Mouse (Mus musculus): ENCODE measurements around the gene Slc26a11.
"Not testable (repeated sequence)": the region's sequence is repeated elsewhere in the genome, so short reads cannot be mapped to it uniquely, and the experiment has no call there.

Gene Slc26a11

DNA sequence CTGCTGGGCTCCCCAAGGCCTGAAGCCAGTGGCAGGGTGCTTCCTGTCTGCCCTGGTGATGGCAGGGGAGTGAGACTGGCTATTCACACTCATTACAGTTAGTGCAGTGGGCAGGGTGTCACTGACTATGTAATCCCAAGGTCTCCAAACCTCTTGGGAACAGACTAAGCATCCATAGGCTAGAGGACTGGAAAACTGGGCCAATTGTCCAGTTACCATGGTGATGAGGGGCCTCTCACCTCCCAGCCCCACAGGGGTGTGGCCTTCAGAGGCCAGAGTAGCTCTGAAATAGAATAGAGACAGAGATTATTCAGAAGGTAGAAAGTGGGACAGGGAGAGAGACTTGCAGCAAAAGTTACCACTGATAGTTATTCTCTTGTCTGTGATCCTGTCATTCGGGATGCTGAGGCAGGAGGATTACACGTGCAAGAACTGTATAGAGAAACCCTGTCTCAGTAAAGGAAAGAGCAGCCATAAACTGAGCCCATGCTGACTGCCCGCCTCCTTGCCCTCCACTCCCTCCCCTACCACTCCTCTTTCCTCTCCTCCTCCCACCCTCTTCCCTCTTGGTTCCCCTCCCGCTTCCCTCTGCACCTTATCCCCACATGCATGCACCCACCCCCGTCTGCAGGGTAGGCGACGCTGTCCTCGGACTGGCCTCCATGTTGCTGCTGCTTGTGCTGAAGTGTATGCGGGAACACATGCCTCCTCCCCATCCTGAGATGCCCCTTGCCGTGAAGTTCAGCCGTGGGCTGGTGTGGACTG lies 7.6 kb downstream of the Slc26a11 start:
- no peak for DNase-seq

DNA sequence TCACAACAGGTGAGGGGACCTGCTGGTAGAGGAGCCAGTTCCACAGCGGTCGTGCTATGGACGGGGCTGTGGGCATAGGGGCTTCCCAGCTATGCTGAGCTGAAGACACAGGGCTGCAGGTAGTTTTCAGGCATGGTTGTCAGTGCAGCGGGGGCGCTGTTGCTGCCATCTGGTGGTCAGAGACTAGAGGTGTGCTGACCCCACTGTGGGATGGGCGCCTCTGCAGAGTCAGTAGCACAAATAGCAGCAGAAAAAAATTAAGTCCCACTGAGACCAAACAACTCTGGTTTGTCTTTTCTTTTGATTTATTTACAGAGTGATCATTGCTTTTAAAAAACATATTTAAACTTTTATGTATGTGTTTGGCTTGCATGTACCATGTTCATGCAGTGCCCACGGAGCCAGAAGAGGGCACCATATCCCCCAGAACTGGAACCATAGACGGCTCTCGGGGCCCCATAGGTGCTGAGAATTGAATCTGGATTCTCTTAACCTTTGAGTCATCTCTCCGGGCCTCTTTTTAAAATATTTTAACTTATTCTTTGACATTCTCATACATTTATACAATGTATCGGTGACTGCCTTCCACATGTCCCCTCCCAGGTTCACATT lies 8.3 kb downstream of the Slc26a11 start:
- peak; percentile 52 to 76 for DNase-seq

DNA sequence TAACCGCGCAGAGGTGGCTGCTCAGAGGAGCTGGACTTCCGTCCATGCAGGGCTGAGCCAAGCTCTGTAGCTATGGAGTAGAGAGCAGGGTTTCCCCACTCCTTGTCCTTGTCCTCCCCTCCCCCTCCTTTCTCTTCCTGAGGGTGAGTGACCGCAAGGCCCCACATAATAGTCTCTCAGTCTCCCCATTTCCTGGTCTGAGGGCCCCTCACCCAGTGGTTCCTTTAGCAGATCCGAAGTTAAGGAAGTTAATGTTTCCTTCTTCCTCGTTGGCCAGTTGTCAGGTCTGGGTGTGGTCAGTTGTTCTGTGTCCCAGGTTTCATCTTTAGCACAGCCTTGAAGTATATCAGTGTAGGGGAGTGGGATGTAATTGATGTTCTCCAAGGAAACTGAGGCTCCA lies 20.1 kb downstream of the Slc26a11 start:
- DNase-seq: no peak

DNA sequence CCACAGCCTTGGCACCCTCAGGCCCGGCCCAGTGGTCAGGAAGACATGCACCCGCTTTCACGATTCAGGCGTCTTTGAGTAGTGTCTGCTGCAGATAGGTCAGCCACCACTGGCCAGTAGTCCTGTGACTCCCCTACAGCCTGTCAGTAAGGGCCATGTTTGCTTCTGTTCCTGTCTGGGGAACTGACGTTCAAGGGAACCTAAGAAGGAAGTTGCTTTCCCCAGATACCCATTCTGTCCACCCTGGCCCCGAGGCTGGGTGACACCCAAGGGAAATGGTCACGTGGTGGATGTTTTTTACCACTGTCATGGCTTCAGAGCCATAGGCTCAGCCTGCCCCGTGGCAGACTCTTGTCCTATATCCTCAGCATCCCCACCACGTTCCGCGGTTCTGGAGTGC lies 22.0 kb downstream of the Slc26a11 start:
- DNase-seq: no peak

DNA sequence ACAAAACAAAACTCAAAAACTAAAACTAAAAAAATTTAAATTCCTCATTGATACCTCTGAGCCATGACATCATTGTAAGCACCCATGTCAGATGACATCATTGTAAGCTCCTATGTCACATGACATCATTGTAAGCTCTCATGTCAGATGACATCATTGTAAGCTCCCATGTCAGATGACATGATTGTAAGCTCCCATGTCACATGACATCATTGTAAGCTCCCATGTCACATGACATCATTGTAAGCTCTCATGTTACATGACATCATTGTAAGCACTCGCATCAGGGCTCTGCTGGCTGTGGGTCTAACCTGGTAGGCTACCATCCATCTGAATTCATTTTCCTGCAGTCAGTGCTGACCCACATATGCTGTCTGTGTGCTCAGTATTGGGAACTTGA lies 23.2 kb downstream of the Slc26a11 start:
- DNase-seq: no peak

DNA sequence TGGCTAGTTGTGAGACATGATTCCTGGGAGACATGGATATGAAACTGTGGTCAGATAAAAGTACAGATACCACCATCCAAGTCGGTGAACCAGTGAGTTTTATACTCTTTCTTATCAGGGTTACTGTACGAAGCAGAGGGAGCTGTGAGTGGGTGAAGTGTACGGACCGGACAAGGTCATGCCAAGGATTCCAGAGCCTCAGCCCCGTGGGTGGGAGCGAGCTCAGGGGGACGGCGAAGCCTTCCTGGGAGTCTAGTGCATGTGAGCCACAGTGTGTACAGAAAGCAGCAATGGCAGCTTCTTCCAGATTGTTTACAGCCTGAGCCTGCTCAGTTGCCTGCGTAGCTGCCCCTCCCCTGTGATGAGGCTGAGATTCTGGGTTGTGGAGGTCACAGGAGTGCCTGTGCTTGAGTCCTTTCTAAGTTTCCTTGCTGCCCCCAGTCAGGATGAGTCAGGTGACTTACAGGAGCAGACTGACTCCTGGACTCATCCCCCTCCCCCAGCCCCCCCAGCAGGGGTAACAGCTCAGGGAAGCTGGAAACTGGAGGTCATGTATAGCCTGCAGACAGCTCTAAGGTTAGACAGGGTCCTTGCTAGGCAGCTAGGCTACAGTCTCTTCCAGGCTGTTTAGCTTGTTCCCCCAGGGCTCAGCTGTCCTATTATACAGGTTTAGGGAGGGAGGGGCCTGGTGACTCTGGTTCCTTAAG lies 26.4 kb downstream of the Slc26a11 start:
- DNase-seq: no peak

DNA sequence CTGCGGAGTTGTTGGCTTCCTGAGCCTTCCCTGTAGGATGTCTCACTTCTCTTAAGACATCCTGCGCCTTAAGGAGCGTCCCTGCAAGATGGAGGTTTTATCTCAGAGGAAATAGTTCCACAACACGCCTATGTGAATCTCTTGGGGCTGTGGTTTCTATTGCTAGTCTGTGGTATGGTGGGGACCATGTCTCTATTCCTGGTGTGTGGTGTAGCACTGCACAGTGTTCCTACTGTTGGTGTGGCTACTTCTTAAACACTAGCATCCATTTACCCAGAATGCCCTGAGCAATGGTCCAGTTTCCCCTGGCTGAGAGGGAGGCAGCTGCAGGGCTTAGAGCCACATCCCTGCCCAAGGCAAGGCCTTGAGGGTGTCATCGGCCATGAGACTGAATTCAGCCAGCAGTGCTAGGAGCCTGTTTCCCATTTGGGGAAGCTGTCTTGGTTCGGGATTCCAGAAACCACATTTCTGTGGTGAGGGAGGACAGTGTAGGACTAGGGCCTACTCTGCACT lies 27.0 kb downstream of the Slc26a11 start:
- DNase-seq: no peak

DNA sequence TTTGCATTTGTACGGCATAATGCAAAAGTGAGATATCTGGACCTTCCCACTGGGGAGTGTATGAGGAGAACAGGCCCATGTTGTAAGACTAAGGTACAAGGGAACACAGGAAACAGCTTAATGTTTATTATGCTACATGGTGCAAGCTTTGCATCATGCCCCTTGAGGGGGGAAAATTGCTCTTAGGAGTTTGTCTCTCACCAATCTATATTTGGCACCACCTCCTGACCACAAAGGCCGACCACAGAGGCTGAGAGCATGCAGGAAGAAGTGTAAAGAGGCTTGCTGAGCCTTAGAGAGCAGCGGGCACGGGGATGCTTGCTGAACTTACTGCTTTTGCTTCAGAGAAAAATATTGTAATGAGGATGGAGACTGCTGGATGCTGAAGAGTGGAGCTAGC lies 29.5 kb downstream of the Slc26a11 start:
- DNase-seq: peak; percentile 49 to 55

DNA sequence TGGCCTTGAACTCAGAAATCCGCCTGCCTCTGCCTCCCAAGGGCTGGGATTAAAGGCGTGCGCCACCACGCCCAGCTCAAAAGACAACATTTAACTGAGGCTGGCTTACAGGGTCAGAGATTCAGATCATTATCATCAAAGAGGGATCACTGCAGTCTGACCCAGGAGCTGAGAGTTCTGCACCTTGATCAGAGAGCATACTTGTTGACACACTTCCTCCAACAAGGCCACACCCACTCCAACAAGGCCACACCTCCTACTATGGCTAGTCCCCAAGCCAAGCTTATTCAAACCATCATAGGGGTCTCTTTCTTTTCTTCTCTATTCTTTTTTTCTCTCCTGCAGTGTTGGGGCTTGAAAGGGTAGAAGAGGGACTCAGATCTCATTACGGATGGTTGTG lies 30.9 kb downstream of the Slc26a11 start:
- peak; percentile 22 to 46 for DNase-seq

DNA sequence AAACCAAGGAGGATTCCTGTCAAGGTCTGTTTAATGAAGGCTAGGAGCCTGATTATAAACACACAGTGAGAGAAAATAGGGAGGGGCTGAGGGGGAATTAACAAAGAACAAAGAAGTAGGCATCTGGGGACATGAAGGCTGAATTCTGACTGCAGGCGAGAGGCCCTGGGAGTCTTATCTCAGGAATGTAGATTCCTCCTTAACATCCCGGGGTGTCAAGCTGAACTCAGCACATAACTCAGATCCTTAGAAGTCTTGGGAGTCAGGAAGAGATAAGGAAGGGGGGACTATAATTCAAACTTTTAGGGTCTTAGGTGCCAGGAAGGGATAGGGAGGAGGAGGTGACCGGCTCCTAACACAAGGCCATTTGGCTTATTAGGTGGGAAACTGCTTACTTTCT lies 31.9 kb downstream of the Slc26a11 start:
- DNase-seq: not testable (repeated sequence)

DNA sequence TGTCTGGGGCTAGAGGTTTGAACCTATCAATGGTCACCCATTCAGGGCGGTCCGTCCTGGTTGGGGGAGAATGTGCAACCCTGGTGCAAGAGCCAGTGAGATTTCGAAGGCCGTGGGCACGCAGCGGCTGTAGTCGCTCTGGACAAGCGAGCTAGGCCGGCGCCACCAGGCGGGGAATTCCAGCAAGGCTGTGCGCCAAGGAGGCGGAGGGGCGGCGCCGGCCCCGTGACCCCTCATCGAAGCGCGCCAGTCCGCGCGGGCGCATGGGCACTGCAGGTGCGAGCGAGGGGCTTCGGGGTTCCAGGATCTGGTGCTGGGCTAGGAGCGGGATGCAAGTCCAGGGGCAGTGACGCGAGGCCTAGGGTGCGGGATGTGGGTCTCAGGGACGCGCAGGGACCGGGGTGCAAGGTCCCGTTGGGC lies 34.5 kb downstream of the Slc26a11 start:
- DNase-seq: peak; percentile 46 to 67

DNA sequence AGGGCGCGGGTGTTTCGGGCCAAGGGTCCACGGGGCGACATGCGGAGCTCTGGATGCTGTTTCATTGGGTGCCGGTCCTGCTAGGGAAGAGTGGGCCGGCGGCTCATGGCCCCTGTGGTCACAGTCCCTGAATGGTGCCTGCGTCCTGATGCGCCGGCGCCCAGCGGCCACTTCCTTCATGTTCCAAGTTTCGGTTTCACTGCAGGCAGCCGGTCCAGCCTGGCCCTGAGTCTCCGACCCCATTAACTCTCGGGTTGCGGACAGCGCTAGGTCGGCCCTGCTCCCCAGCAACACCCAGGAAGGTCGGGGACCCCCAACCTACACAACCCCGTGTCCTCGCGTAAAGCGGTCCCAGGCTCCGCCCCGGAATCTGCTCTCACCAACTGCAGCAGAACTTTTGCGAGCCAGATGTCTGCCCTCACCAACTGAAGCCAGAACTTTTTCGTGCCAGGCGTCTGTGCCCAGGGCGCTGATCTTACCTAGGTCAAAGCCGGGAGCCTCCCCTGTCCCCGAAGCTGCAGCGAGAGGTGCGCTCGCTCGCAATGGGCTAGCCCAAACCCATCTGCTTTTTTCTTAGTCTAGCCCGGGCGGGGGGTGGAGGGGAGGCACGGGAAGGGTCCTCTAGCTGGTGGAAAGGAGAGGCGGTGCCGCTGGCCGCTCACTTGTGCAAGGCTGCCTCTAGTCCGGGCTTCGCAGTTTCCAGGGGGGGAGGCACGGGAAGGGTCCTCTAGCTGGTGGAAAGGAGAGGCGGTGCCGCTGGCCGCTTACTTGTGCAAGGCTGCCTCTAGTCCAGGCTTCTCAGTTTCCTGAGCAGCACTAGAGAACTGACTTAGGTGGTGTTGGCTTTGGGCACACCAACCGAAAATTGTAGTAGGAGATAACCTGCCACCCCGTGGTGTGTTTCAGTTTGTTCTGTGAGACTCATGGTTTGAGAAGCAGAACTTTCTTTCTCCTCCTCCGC lies 35.2 kb downstream of the Slc26a11 start:
- peak; percentile 58 to 69 for DNase-seq

DNA sequence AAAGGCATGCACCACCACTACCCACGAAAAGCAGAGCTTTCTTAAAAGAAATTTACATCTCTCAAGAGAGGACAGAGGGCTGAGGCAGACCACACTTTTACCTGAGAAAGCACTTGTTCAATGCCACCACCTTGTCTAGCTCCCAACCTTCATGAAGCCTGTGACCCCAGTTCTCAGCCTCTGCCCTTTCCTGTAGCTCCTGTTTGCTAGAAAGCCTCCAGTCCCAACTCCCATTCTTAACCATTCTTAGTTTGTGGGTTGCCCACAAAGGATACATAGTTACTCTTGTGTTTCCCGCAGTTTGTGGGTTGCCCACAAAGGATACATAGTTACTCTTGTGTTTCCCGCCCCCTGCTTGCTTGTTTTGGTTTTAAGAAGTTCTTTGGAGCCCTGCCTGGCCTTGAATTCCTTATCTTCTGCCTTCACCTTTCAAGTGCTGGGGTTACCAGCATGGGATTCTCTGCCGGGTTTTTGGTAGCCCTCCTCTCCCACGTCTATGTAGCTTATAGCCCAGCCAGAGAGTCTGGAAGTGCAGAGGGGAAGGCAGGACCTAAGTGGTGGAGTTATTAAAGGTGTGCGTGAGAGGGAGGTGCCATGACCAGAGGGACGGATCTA lies 36.1 kb downstream of the Slc26a11 start:
- DNase-seq: no peak

DNA sequence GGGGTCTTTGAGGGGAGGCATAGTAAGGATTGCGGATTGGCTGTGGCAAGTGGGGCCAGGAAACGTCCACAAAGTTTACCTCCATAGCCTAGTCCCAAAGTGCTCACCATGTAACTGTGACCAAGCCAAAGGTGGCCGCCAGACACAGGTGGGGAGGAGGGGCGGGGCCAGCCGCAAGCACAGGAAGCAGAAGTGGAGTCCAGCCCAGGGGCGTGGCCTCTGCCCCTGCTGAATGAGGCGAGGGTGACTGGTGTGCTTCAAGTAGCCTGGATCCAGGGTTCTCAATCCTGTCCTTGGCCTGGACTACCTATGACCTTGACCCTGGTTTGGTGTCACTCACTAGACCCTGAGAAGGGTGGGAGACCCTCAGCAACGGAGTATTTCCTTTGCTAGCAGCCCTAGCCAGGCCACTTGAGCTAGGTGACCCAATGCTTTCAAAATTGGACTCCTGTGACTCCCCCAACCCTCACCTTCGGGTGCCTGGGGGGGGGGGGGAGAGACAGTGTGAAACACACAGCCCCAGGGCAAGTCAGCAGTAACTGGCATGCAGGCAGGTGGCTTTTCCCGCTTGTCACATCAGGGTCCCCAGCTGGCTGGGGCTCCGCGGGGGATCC lies 36.8 kb downstream of the Slc26a11 start:
- DNase-seq: peak; percentile 79 to 89

DNA sequence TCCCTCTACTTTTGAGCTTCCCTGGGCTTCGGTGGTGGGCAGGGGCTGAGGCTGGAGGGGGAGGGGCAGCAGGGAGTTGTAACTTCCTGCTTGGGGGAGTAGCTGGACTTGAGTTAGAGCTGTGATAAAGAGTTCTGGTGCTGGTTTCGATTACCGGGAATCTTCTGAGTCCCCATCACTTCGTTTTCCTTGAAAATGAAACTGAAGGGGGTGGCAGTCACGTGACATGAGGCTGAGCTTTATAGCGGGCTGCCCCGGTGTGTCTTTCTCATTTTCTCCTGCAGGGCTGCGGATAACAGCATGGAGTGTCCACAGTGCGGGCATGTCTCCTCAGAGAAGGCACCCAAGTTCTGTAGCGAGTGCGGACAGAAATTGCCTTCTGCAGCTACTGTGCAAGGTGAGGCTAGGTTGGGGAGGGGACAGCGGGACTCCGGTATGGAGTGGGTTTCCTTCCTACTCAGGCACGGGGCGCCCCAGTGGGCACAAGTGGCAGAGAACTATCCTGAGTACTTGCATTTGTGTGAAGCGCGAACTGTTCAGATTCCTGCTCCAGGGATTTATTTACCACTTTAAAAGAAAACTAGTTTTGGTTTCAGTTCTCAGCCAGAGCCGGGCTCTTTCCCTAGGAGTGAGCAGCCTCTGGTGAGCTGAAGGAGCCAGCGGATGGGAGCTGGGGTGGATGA lies 37.6 kb downstream of the Slc26a11 start, which contains the start of gene Rnf213:
Gene Rnf213, plus strand, starts transcription at position 301 of the 683 bp plus-strand sequence.
- DNase-seq: peak; percentile 53 to 64

DNA sequence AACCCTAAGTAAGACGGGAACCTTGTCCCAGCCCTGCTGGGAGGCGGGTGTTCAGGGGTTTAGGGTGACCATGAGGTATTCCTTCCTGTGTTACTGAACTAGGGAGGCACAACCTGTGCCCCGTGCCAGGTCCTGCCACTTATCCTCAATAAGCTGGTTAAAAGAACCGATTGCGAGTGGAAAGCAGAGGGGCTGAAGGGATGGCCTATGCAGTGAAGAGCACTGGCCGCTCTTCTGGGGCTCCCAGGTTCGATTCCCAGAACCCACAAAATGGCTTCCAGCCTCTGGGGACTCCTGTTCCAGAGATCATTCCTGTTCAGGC lies 38.1 kb downstream of the Slc26a11 start:
- DNase-seq: peak in 1 of 2 experiments; percentile 14

DNA sequence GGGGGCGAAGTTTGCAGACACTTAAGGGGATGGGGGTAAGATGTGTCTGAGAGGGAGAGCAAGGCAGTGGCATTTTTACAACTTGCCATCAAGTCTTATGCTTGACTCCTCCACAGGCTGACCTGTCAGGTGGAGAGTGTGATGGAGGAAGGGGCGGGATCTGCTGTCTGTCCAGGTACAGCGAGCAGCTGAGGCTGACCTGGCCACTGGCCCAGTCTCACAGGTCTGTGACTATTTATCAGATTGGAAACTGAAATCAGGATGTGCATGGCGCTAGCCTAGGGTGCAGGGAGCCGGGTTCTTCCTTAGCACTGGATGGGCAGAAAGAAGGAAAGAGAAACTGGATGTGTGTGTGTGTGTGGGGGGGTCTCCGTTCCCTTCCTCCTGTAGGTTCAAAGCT lies 38.9 kb downstream of the Slc26a11 start:
- DNase-seq: no peak

DNA sequence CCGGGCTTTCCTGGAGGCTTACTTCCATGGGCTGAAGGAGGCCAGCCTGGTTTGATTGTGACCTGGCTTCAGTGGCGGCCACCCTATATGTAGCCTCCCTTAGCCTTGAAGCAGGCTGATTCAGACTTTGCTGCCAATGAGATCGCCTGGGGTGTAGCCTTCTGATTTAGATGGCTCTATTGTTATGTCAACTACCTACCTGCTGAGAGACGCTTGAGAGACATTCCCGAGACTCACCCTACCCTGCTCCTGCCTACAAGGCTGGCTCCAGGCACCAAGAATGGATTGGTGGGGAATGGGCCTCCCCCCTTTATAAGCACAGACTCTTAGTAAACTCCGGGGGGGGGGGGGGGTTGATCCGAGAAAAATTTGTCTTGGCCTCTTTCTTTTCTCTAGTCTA lies 40.0 kb downstream of the Slc26a11 start:
- no peak for DNase-seq

DNA sequence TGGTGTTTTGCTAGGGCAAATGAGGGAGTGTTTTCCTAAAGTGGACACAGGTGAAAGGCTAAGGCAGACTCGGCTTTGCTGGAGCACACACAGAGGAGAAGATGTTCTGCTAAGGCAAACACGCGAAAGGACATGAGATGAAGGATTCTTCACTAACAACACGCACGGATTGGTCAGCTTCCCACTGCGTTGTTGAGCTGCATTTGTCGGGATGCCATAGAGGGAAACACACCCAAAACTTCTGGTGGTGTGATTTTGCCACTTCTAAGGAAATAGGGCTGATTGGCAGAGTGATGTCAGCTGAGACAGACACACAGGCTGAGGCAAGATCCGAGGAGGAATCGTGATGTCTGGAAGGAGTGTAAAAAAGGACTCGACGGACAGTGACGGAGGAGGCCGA lies 40.6 kb downstream of the Slc26a11 start:
- no peak for DNase-seq

DNA sequence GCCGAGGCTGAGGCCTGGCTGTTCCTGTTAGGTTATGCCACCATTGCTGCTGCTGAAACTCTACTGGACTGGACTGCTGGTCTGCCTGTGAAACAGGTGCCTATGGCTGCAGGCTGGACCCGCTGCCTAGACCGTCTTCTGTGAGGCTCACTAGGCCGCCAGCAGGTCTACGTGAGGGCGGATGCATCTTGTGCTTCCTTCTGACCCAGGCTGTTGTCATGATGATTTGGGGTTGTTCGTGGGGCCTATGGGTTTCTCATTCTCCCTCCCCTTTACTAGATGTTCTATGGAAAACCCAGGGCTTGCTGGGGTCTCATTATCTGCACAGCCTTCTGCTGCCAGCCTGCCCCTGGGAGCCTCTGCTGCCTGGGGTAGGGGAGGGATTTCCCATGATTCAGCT lies 41.1 kb downstream of the Slc26a11 start:
- DNase-seq: no peak

Data from spleen, adult 18-20 months (tissue).